Comparison of ENCODE assay signal across 12 mouse cellular contexts in the genomic region with DNA sequence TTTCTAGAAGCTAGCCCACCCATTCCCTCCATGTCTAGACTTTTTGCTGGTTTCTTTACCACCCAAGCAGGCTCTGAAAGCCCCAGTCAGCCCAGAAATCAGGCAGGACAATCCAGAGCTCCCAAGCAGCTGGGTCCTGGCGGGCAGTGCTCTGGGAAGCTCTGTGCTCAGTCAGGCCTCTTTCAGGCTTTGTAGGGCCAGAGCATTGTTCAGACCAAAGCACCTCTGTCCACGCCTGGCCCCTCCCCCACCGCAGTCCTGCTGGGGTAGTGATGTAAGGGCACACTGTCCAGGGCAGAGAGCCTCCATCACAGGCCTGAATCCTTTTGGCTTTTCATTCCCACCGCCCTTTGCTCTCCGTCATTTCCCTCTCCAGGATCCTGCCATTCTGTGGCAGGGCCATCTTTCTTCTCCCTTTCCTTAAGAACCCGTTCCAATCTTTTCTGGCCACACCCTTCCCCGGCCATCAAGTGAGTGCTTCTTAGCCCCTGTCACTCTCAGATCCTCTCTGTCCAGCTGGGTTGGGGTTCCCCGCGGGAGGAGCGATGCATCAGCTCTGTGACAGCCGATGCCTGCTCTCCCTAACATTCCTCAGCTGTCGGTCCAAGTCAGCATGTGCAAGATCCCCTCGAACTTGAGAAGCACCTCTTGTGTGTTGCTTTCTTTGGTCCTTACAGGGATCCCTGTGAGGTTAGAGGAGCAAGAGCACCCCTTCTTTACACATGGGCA. TPM values are rescaled to one million over a fixed set of nuclear protein-coding genes. Genes with fewer than 3 reads are reported as not detected.
DNase-seq lines count a peak whose midpoint lies in the region; ATAC-seq and TF ChIP-seq lines count a peak whose summit lies in the region.
"Had no signal": no experiment of that assay in that cellular context is flagged by ENCODE, and none has a peak within 500 bp of the region (broad histone marks: within the 10 kb centered on the region; RNA-seq: fewer than 3 reads in every experiment).

No protein-coding gene starts in this region.

- TF ChIP-seq CTCF in stomach, postnatal 0 days (IDR thresholded peaks at IDR 0.05; ENCODE audit: low read depth) = no peak

- ATAC-seq in intestine, embryonic 16.5 days = no peak
- no peak for ATAC-seq in intestine, embryonic 15.5 days
- peak; percentile 85 for ATAC-seq in midbrain, embryonic 11.5 days (ENCODE audit: low FRiP score)
- ATAC-seq in midbrain, embryonic 15.5 days (replicated peaks) = no peak
- ATAC-seq in hindbrain, embryonic 13.5 days (ENCODE audit: low FRiP score) = peak; percentile 24
- ATAC-seq in stomach, postnatal 0 days (ENCODE audit: low FRiP score, low TSS enrichment) = peak; percentile 6; the same call in 1 of the 2 replicates

- H3K4me1 ChIP-seq in intestine, embryonic 16.5 days (ENCODE audit: control insufficient read depth, insufficient read depth, low read length) = peaks cover 3% of the 10 kb centered on the region; the same call in 1 of the 2 replicates
- peaks cover 15% of the 10 kb centered on the region for H3K4me1 ChIP-seq in intestine, embryonic 15.5 days (replicated peaks)
- peaks cover 20% of the 10 kb centered on the region for H3K4me1 ChIP-seq in midbrain, embryonic 11.5 days (ENCODE audit: control insufficient read depth, insufficient read depth, low read length)
- H3K4me1 ChIP-seq in midbrain, embryonic 15.5 days = 0 out of 2 replicates have a peak, but pooled peaks cover 9% of the 10 kb centered on the region
- H3K4me1 ChIP-seq in hindbrain, embryonic 13.5 days (replicated peaks) = peaks cover 26% of the 10 kb centered on the region
- H3K4me1 ChIP-seq in stomach, postnatal 0 days (replicated peaks; ENCODE audit: control insufficient read depth, insufficient read depth) = peaks cover 4% of the 10 kb centered on the region; the same call in 1 of the 2 replicates

- no peaks in the 10 kb centered on the region for H3K27me3 ChIP-seq in intestine, embryonic 16.5 days (replicated peaks; ENCODE audit: control insufficient read depth, insufficient read depth, low read length)
- H3K27me3 ChIP-seq in intestine, embryonic 15.5 days (replicated peaks) = no peaks in the 10 kb centered on the region
- H3K27me3 ChIP-seq in midbrain, embryonic 11.5 days (ENCODE audit: control insufficient read depth, insufficient read depth, low read length) = no peaks in the 10 kb centered on the region
- H3K27me3 ChIP-seq in midbrain, embryonic 15.5 days (replicated peaks) = no peaks in the 10 kb centered on the region
- no peaks in the 10 kb centered on the region for H3K27me3 ChIP-seq in hindbrain, embryonic 13.5 days
- H3K27me3 ChIP-seq in stomach, postnatal 0 days (ENCODE audit: control insufficient read depth, insufficient read depth, low read length) = no peaks in the 10 kb centered on the region

- no peak overlapping the region for H3K27ac ChIP-seq in intestine, embryonic 16.5 days (ENCODE audit: low read length)
- no peak overlapping the region for H3K27ac ChIP-seq in intestine, embryonic 15.5 days
- H3K27ac ChIP-seq in midbrain, embryonic 11.5 days (ENCODE audit: low read depth, low read length) = no peak overlapping the region
- H3K27ac ChIP-seq in midbrain, embryonic 15.5 days = no peak overlapping the region
- peak overlapping the region; percentile 44 for H3K27ac ChIP-seq in hindbrain, embryonic 13.5 days
- no peak overlapping the region for H3K27ac ChIP-seq in stomach, postnatal 0 days (replicated peaks)

- DNase-seq in midbrain, embryonic 11.5 days (ENCODE audit: low spot score, missing footprints) = peak; percentile 92
- DNase-seq in stomach, postnatal 0 days (ENCODE audit: low spot score) = no peak
- no peak for DNase-seq in frontal cortex, postnatal 10 days (ENCODE audit: low spot score in 2 of 2)
- DNase-seq: cerebellum, adult 9-11 months; kidney, adult 18-20 months had no signal

- no peak for TF ChIP-seq EP300 in stomach, postnatal 0 days (optimal IDR thresholded peaks at IDR 0.05)

- H3K36me3 ChIP-seq in intestine, embryonic 16.5 days (ENCODE audit: control insufficient read depth, insufficient read depth, low read length) = peaks cover 2% of the 10 kb centered on the region
- H3K36me3 ChIP-seq in intestine, embryonic 15.5 days = peaks cover 7% of the 10 kb centered on the region; the same call in 1 of the 2 replicates
- H3K36me3 ChIP-seq in midbrain, embryonic 11.5 days (ENCODE audit: control insufficient read depth, insufficient read depth, low read length) = peaks cover 2% of the 10 kb centered on the region; the same call in 1 of the 2 replicates
- no peaks in the 10 kb centered on the region; the same call in 1 of the 2 replicates for H3K36me3 ChIP-seq in midbrain, embryonic 15.5 days (replicated peaks)
- peaks cover 42% of the 10 kb centered on the region for H3K36me3 ChIP-seq in hindbrain, embryonic 13.5 days
- H3K36me3 ChIP-seq in stomach, postnatal 0 days (ENCODE audit: control insufficient read depth, insufficient read depth, low read length) = peaks cover 5% of the 10 kb centered on the region

- H3K9ac ChIP-seq in intestine, embryonic 16.5 days (ENCODE audit: low read depth, low read length) = 0 out of 2 replicates have a peak overlapping the region, but pooled peaks have one; percentile 7
- H3K9ac ChIP-seq in intestine, embryonic 15.5 days = no peak overlapping the region
- peak overlapping the region; percentile 0; the same call in 1 of the 2 replicates for H3K9ac ChIP-seq in midbrain, embryonic 11.5 days (ENCODE audit: low read length)
- no peak overlapping the region for H3K9ac ChIP-seq in midbrain, embryonic 15.5 days
- H3K9ac ChIP-seq in hindbrain, embryonic 13.5 days = peak overlapping the region; percentile 49; the same call in 1 of the 2 replicates
- no peak overlapping the region for H3K9ac ChIP-seq in stomach, postnatal 0 days (ENCODE audit: low read length)

- H3K9me3 ChIP-seq in intestine, embryonic 16.5 days (ENCODE audit: control insufficient read depth, low read length) = no peaks in the 10 kb centered on the region
- no peaks in the 10 kb centered on the region for H3K9me3 ChIP-seq in intestine, embryonic 15.5 days
- no peaks in the 10 kb centered on the region for H3K9me3 ChIP-seq in midbrain, embryonic 11.5 days (ENCODE audit: control insufficient read depth, low read length)
- H3K9me3 ChIP-seq in midbrain, embryonic 15.5 days = no peaks in the 10 kb centered on the region
- no peaks in the 10 kb centered on the region for H3K9me3 ChIP-seq in hindbrain, embryonic 13.5 days
- no peaks in the 10 kb centered on the region for H3K9me3 ChIP-seq in stomach, postnatal 0 days (ENCODE audit: control insufficient read depth, low read length)

- no peak overlapping the region for H3K4me2 ChIP-seq in intestine, embryonic 16.5 days (ENCODE audit: low read depth, low read length)
- H3K4me2 ChIP-seq in intestine, embryonic 15.5 days (replicated peaks) = no peak overlapping the region
- H3K4me2 ChIP-seq in midbrain, embryonic 11.5 days = no peak overlapping the region
- H3K4me2 ChIP-seq in midbrain, embryonic 15.5 days = no peak overlapping the region
- no peak overlapping the region for H3K4me2 ChIP-seq in hindbrain, embryonic 13.5 days
- no peak overlapping the region for H3K4me2 ChIP-seq in stomach, postnatal 0 days (replicated peaks; ENCODE audit: low read depth)

- 50% methylated on average over 13 of the region's 13 CpGs for WGBS in intestine, embryonic 16.5 days
- 43% methylated on average over 13 of the region's 13 CpGs for WGBS in intestine, embryonic 15.5 days
- WGBS in midbrain, embryonic 11.5 days = 27% methylated on average over 13 of the region's 13 CpGs
- WGBS in midbrain, embryonic 15.5 days = 23% methylated on average over 13 of the region's 13 CpGs
- 18% methylated on average over 13 of the region's 13 CpGs for WGBS in hindbrain, embryonic 13.5 days
- WGBS in stomach, postnatal 0 days = 48% methylated on average over 13 of the region's 13 CpGs

- no peak overlapping the region for H3K4me3 ChIP-seq in intestine, embryonic 16.5 days (ENCODE audit: low read length)
- no peak overlapping the region for H3K4me3 ChIP-seq in intestine, embryonic 15.5 days (replicated peaks)
- no peak overlapping the region for H3K4me3 ChIP-seq in midbrain, embryonic 11.5 days (ENCODE audit: low read depth, low read length)
- no peak overlapping the region for H3K4me3 ChIP-seq in midbrain, embryonic 15.5 days
- no peak overlapping the region for H3K4me3 ChIP-seq in hindbrain, embryonic 13.5 days
- no peak overlapping the region for H3K4me3 ChIP-seq in stomach, postnatal 0 days (ENCODE audit: low read depth, low read length)
- H3K4me3 ChIP-seq: erythroblast, embryonic 14.5 days; myocyte had no signal

RNA-seq across cellular contexts. Expression of a gene that starts 26.5 kb away (rescaled TPM):
- polyA plus RNA-seq in intestine, embryonic 16.5 days (2015; fragmentation: Nextera tagmentation; extraction: Ambion mirVana) = 30.3 and 32.5 TPM in 2 replicates
- polyA plus RNA-seq in intestine, embryonic 15.5 days (2015; fragmentation: Nextera tagmentation; extraction: Ambion mirVana) = 21.4 and 23.4 TPM in 2 replicates
- 7.2 and 7.4 TPM in 2 replicates for polyA plus RNA-seq in midbrain, embryonic 11.5 days (2014; fragmentation: Nextera tagmentation; extraction: Ambion mirVana)
- polyA plus RNA-seq in midbrain, embryonic 15.5 days (2015; fragmentation: Nextera tagmentation; extraction: Ambion mirVana) = 8.9 and 10.8 TPM in 2 replicates
- polyA plus RNA-seq in hindbrain, embryonic 13.5 days (2015; fragmentation: Nextera tagmentation; extraction: Ambion mirVana) = 9.5 and 10.1 TPM in 2 replicates
- 7.0 and 7.7 TPM in 2 replicates for polyA plus RNA-seq in stomach, postnatal 0 days (2015; fragmentation: Nextera tagmentation; extraction: Ambion mirVana)

RNA-seq across cellular contexts. Expression of a gene that starts 38.0 kb away (rescaled TPM):
- not detected in 2 replicates for polyA plus RNA-seq in intestine, embryonic 16.5 days (2015; fragmentation: Nextera tagmentation; extraction: Ambion mirVana)
- not detected in 2 replicates for polyA plus RNA-seq in intestine, embryonic 15.5 days (2015; fragmentation: Nextera tagmentation; extraction: Ambion mirVana)
- polyA plus RNA-seq in midbrain, embryonic 11.5 days (2014; fragmentation: Nextera tagmentation; extraction: Ambion mirVana) = 0.26 and 0.64 TPM in 2 replicates
- polyA plus RNA-seq in midbrain, embryonic 15.5 days (2015; fragmentation: Nextera tagmentation; extraction: Ambion mirVana) = 0.19 and 0.23 TPM in 2 replicates
- 0.40 and 0.88 TPM in 2 replicates for polyA plus RNA-seq in hindbrain, embryonic 13.5 days (2015; fragmentation: Nextera tagmentation; extraction: Ambion mirVana)
- 0.06 TPM in 1 of 2 replicates, not detected in the other for polyA plus RNA-seq in stomach, postnatal 0 days (2015; fragmentation: Nextera tagmentation; extraction: Ambion mirVana)
- polyA plus RNA-seq: erythroblast, embryonic 14.5 days; liver, embryonic 16.5 days had no signal

Comparison
In these comparisons a context has a peak if more than half of its experiments do, and no peak if none do; other contexts are left out.
1. ATAC-seq: peak in midbrain, embryonic 11.5 days (single experiment), hindbrain, embryonic 13.5 days (single experiment) and stomach, postnatal 0 days (single experiment); none in intestine, embryonic 16.5 days (single experiment), intestine, embryonic 15.5 days (single experiment) and midbrain, embryonic 15.5 days (single experiment).
2. H3K9ac ChIP-seq: peak in intestine, embryonic 16.5 days (single experiment), midbrain, embryonic 11.5 days (single experiment) and hindbrain, embryonic 13.5 days (single experiment); none in intestine, embryonic 15.5 days (single experiment), midbrain, embryonic 15.5 days (single experiment) and stomach, postnatal 0 days (single experiment).